8 mouse cellular contexts compared by ENCODE assay signal in the genomic region with DNA sequence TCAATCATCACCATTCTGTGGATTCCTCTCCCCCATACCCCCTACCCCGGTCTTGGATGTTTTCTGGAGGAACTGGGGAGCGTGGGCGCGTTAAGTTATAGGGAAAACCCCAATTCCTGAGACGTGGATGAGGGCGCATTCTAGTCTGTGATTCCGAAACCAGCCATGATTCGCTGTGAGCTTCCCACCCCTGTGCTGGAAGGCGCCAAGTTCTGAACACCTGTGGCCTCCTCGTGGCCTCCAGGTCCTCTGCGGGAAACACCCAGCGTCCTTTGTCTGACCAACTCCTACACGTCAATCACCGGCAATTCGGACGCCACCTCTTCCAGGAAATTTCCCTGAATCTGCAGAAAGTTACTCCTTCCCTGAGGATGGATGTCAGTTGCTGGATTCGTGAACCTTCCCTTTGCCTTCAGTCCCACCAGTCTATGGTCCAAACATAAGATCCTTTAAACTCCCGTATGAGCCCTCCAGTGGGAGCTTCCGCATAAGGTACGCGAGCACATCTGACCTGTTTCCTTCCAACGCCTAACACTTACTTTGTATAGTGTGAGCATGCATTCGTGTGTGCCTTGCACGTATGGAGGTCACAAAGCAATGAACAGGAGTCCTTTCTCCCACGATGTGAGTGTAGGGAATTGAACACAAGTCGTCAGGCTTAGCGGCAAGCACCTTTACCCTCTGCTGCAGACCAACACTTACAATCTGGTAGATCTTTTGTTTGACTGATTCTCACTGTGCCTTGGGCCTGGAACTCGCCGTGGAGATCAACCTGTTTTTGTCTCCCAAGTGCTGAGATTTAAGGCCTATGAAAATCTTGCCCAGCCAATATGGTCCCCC. TPM values are rescaled to one million over a fixed set of nuclear protein-coding genes. Genes with fewer than 3 reads are reported as not detected.
A peak's percentile ranks its signal among the peaks of the same experiment; 100 is the strongest.
DNase-seq lines count a peak whose midpoint lies in the region; ATAC-seq and TF ChIP-seq lines count a peak whose summit lies in the region.

No protein-coding gene starts in this region.

- H3K9ac ChIP-seq in heart, embryonic 13.5 days: peak overlapping the region; percentile 87
- peak overlapping the region; percentile 80 for H3K9ac ChIP-seq in hindbrain, embryonic 13.5 days
- peak overlapping the region; percentile 75 for H3K9ac ChIP-seq in midbrain, embryonic 12.5 days (replicated peaks)

- under 1% methylated on average over 29 of the region's 29 CpGs for WGBS in heart, embryonic 13.5 days
- under 1% methylated on average over 29 of the region's 29 CpGs for WGBS in hindbrain, embryonic 13.5 days
- WGBS in midbrain, embryonic 12.5 days: under 1% methylated on average over 29 of the region's 29 CpGs

- H3K27me3 ChIP-seq in heart, embryonic 13.5 days (replicated peaks): no peaks in the 10 kb centered on the region
- H3K27me3 ChIP-seq in hindbrain, embryonic 13.5 days: no peaks in the 10 kb centered on the region
- no peaks in the 10 kb centered on the region for H3K27me3 ChIP-seq in midbrain, embryonic 12.5 days

- DNase-seq in heart, postnatal 14 days: no peak
- DNase-seq in layer of hippocampus, postnatal 14 days (ENCODE audit: low spot score in 2 of 2): no peak
- no peak for DNase-seq in gastrocnemius, postnatal 36 days
- no peak for DNase-seq in adrenal gland, adult 8-10 months

- intact Hi-C loops in heart, postnatal 14 days (cut with DNase I): no loop called here
- intact Hi-C loops in gastrocnemius, postnatal 36 days (cut with DNase I): no loop called here

- H3K36me3 ChIP-seq in heart, embryonic 13.5 days: peaks cover 53% of the 10 kb centered on the region
- H3K36me3 ChIP-seq in hindbrain, embryonic 13.5 days: peaks cover 18% of the 10 kb centered on the region
- peaks cover 27% of the 10 kb centered on the region for H3K36me3 ChIP-seq in midbrain, embryonic 12.5 days

- peak; percentile 12; the same call in 1 of the 2 replicates for TF ChIP-seq POLR2A in bone marrow macrophage, adult 2 months (IDR thresholded peaks at IDR 0.05; ENCODE audit: borderline replicate concordance, low read depth, low read length)

- H3K27ac ChIP-seq in heart, embryonic 13.5 days (replicated peaks): peak overlapping the region; percentile 90
- H3K27ac ChIP-seq in bone marrow macrophage, adult 2 months (ENCODE audit: insufficient read depth, low read depth, low read length): peak overlapping the region; percentile 77
- H3K27ac ChIP-seq in hindbrain, embryonic 13.5 days: peak overlapping the region; percentile 93
- H3K27ac ChIP-seq in midbrain, embryonic 12.5 days (replicated peaks): peak overlapping the region; percentile 89

- H3K4me2 ChIP-seq in heart, embryonic 13.5 days: peak overlapping the region; percentile 78
- peak overlapping the region; percentile 73 for H3K4me2 ChIP-seq in hindbrain, embryonic 13.5 days
- peak overlapping the region; percentile 63 for H3K4me2 ChIP-seq in midbrain, embryonic 12.5 days (replicated peaks)

- H3K4me3 ChIP-seq in heart, embryonic 13.5 days: peak overlapping the region; percentile 99
- H3K4me3 ChIP-seq in bone marrow macrophage, adult 2 months (ENCODE audit: insufficient read depth, low read length): peak overlapping the region; percentile 75
- peak overlapping the region; percentile 94 for H3K4me3 ChIP-seq in hindbrain, embryonic 13.5 days
- H3K4me3 ChIP-seq in midbrain, embryonic 12.5 days: peak overlapping the region; percentile 82

- H3K9me3 ChIP-seq in heart, embryonic 13.5 days: no peaks in the 10 kb centered on the region
- no peaks in the 10 kb centered on the region for H3K9me3 ChIP-seq in hindbrain, embryonic 13.5 days
- H3K9me3 ChIP-seq in midbrain, embryonic 12.5 days: no peaks in the 10 kb centered on the region

- TF ChIP-seq CTCF in bone marrow macrophage, adult 2 months (IDR thresholded peaks at IDR 0.05; ENCODE audit: low read depth, low read length): 0 out of 2 replicates have a peak, but pooled peaks have one; percentile 22

- peak; percentile 2; the same call in 1 of the 2 replicates for ATAC-seq in heart, embryonic 13.5 days (ENCODE audit: extremely low read depth, insufficient number of reproducible peaks, low FRiP score, low TSS enrichment)
- ATAC-seq in hindbrain, embryonic 13.5 days (ENCODE audit: low FRiP score): no peak; the same call in 1 of the 2 replicates
- peak; percentile 31 for ATAC-seq in midbrain, embryonic 12.5 days (ENCODE audit: low FRiP score, low read depth)

- peaks cover 38% of the 10 kb centered on the region for H3K4me1 ChIP-seq in heart, embryonic 13.5 days
- H3K4me1 ChIP-seq in bone marrow macrophage, adult 2 months (ENCODE audit: control insufficient read depth, insufficient read depth, low read length): peaks cover 10% of the 10 kb centered on the region
- peaks cover 48% of the 10 kb centered on the region for H3K4me1 ChIP-seq in hindbrain, embryonic 13.5 days (replicated peaks)
- H3K4me1 ChIP-seq in midbrain, embryonic 12.5 days: peaks cover 37% of the 10 kb centered on the region

RNA-seq across cellular contexts. Expression of a gene that starts 0.7 kb away (rescaled TPM):
- 438 and 486 TPM in 2 replicates for polyA plus RNA-seq in heart, embryonic 13.5 days (2015; fragmentation: Nextera tagmentation; extraction: Ambion mirVana)
- total RNA-seq in heart, postnatal 14 days (2021): 100 to 1,000 TPM; 119 to 128 TPM
- 54.4 and 61.6 TPM in 2 replicates for polyA plus RNA-seq in bone marrow macrophage, adult 2 months (2012; ENCODE audit: insufficient read depth, insufficient read length, missing spikeins)
- 681 and 687 TPM in 2 replicates for polyA plus RNA-seq in hindbrain, embryonic 13.5 days (2015; fragmentation: Nextera tagmentation; extraction: Ambion mirVana)
- 643 and 658 TPM in 2 replicates for polyA plus RNA-seq in midbrain, embryonic 12.5 days (2016; fragmentation: Nextera tagmentation; extraction: Ambion mirVana)
- total RNA-seq in layer of hippocampus, postnatal 14 days (2021): 100 to 1,000 TPM; 163 to 195 TPM
- total RNA-seq in gastrocnemius, postnatal 36 days (2021): 100 to 1,000 TPM; 105 to 123 TPM
- 100 to 1,000 TPM; 221 to 296 (median 243) TPM for total RNA-seq in adrenal gland, adult 8-10 months (2022)

RNA-seq across cellular contexts. Expression of a gene that starts 10.3 kb away (rescaled TPM):
- 63.6 and 68.1 TPM in 2 replicates for polyA plus RNA-seq in heart, embryonic 13.5 days (2015; fragmentation: Nextera tagmentation; extraction: Ambion mirVana)
- 10 to 100 TPM; 36.5 to 40.2 TPM for total RNA-seq in heart, postnatal 14 days (2021)
- polyA plus RNA-seq in bone marrow macrophage, adult 2 months (2012; ENCODE audit: insufficient read depth, insufficient read length, missing spikeins): 91.0 and 94.7 TPM in 2 replicates
- polyA plus RNA-seq in hindbrain, embryonic 13.5 days (2015; fragmentation: Nextera tagmentation; extraction: Ambion mirVana): 66.7 and 68.3 TPM in 2 replicates
- polyA plus RNA-seq in midbrain, embryonic 12.5 days (2016; fragmentation: Nextera tagmentation; extraction: Ambion mirVana): 66.7 and 70.6 TPM in 2 replicates
- total RNA-seq in layer of hippocampus, postnatal 14 days (2021): 10 to 100 TPM; 33.8 to 46.5 TPM
- total RNA-seq in gastrocnemius, postnatal 36 days (2021): 10 to 100 TPM; 18.3 to 20.3 TPM
- 100 to 1,000 TPM; 118 to 180 (median 144) TPM for total RNA-seq in adrenal gland, adult 8-10 months (2022)

RNA-seq across cellular contexts. Expression of a gene that starts 11.4 kb away (rescaled TPM):
- polyA plus RNA-seq in heart, embryonic 13.5 days (2015; fragmentation: Nextera tagmentation; extraction: Ambion mirVana): 36.0 and 36.3 TPM in 2 replicates
- 10 to 100 TPM; 10.4 to 12.3 TPM for total RNA-seq in heart, postnatal 14 days (2021)
- polyA plus RNA-seq in bone marrow macrophage, adult 2 months (2012; ENCODE audit: insufficient read depth, insufficient read length, missing spikeins): 15.3 and 16.0 TPM in 2 replicates
- 16.2 and 19.7 TPM in 2 replicates for polyA plus RNA-seq in hindbrain, embryonic 13.5 days (2015; fragmentation: Nextera tagmentation; extraction: Ambion mirVana)
- 50.5 and 54.7 TPM in 2 replicates for polyA plus RNA-seq in midbrain, embryonic 12.5 days (2016; fragmentation: Nextera tagmentation; extraction: Ambion mirVana)
- 1 to 10 TPM; 2.0 to 3.9 TPM for total RNA-seq in layer of hippocampus, postnatal 14 days (2021)
- total RNA-seq in gastrocnemius, postnatal 36 days (2021): 1 to 10 TPM; 8.0 to 8.9 TPM
- total RNA-seq in adrenal gland, adult 8-10 months (2022): 10 to 100 TPM; 15.9 to 34.1 (median 22.1) TPM

RNA-seq across cellular contexts. Expression of a gene that starts 12.4 kb away (rescaled TPM):
- polyA plus RNA-seq in heart, embryonic 13.5 days (2015; fragmentation: Nextera tagmentation; extraction: Ambion mirVana): 9.8 and 10.3 TPM in 2 replicates
- 1 to 10 TPM; 3.1 to 3.5 TPM for total RNA-seq in heart, postnatal 14 days (2021)
- 0.99 and 2.3 TPM in 2 replicates for polyA plus RNA-seq in bone marrow macrophage, adult 2 months (2012; ENCODE audit: insufficient read depth, insufficient read length, missing spikeins)
- polyA plus RNA-seq in hindbrain, embryonic 13.5 days (2015; fragmentation: Nextera tagmentation; extraction: Ambion mirVana): 52.2 and 56.3 TPM in 2 replicates
- polyA plus RNA-seq in midbrain, embryonic 12.5 days (2016; fragmentation: Nextera tagmentation; extraction: Ambion mirVana): 40.6 and 43.7 TPM in 2 replicates
- total RNA-seq in layer of hippocampus, postnatal 14 days (2021): 100 to 1,000 TPM; 115 to 116 TPM
- total RNA-seq in gastrocnemius, postnatal 36 days (2021): 1 to 10 TPM; 1.2 to 1.8 TPM
- total RNA-seq in adrenal gland, adult 8-10 months (2022): 10 to 100 TPM; 13.7 to 28.4 (median 20.4) TPM

RNA-seq across cellular contexts. Expression of a gene that starts 29.1 kb away (rescaled TPM):
- 27.0 and 27.1 TPM in 2 replicates for polyA plus RNA-seq in heart, embryonic 13.5 days (2015; fragmentation: Nextera tagmentation; extraction: Ambion mirVana)
- 10 to 100 TPM; 53.8 to 56.1 TPM for total RNA-seq in heart, postnatal 14 days (2021)
- 44.3 and 47.3 TPM in 2 replicates for polyA plus RNA-seq in bone marrow macrophage, adult 2 months (2012; ENCODE audit: insufficient read depth, insufficient read length, missing spikeins)
- 42.4 and 45.2 TPM in 2 replicates for polyA plus RNA-seq in hindbrain, embryonic 13.5 days (2015; fragmentation: Nextera tagmentation; extraction: Ambion mirVana)
- polyA plus RNA-seq in midbrain, embryonic 12.5 days (2016; fragmentation: Nextera tagmentation; extraction: Ambion mirVana): 48.1 and 52.4 TPM in 2 replicates
- 100 to 1,000 TPM; 153 to 158 TPM for total RNA-seq in layer of hippocampus, postnatal 14 days (2021)
- 10 to 100 TPM; 36.9 to 40.2 TPM for total RNA-seq in gastrocnemius, postnatal 36 days (2021)
- 100 to 1,000 TPM in 2 of 4 experiments, 10 to 100 TPM in 2; 88.5 to 120 (median 101) TPM for total RNA-seq in adrenal gland, adult 8-10 months (2022)
